Mouse (Mus musculus) left cerebral cortex, postnatal 10 days (tissue): ENCODE measurements at regions not wholly inside any gene's neighbourhood (a gene's known extent, or its start where the extent isn't known, plus 50 kb on each side); places are given as distances from the start of the nearest gene placed in this dataset.

Experiments used
- DNase-seq, 2 experiments: peaks; one replicate each; pipeline ENCODE4 v3.0.0; 2021 to 2022; ENCODE audit warnings: low spot score in 2 of 2, mixed read lengths in 1 of 2; ENCODE audit errors: extremely low spot score in 1 of 2
- intact Hi-C: fragments of 180-260 bp; cut with DNase I; formaldehyde crosslinking; loops from one replicate; pipeline ENCODE4 v1.15.1; 2025

GRCm38 (mm10) chr10:35328319-35328862, 383.3 kb downstream of the Amd2 start:
- intact Hi-C loops = no loop called here

GRCm38 (mm10) chr10:35298775-35299174, 412.9 kb downstream of the Amd2 start:
- no peak for DNase-seq
- intact Hi-C loops = no loop called here

More at GRCm38 (mm10) chr10:35328319-35328862, 383.3 kb downstream of the Amd2 start:
- DNase-seq = no peak

- DNase-seq = no peak
- intact Hi-C loops = no loop called here
Measured at GRCm38 (mm10) chr10:35265066-35265465, 446.6 kb downstream of the Amd2 start.

GRCm38 (mm10) chr10:35236431-35236830, 475.3 kb downstream of the Amd2 start:
- DNase-seq = no peak
- intact Hi-C loops = no loop called here

GRCm38 (mm10) chr10:35235260-35235659, 476.4 kb downstream of the Amd2 start:
- intact Hi-C loops = no loop called here
- no peak for DNase-seq

GRCm38 (mm10) chr10:35229540-35229939, 482.2 kb downstream of the Amd2 start:
- DNase-seq = peak in 1 of 2 experiments; percentile 8

More at GRCm38 (mm10) chr10:35229540-35229939, 482.2 kb downstream of the Amd2 start:
- intact Hi-C loops = no loop called here
